Mouse (Mus musculus): ENCODE data around the gene Hdac8. TPM values are rescaled to one million over a fixed set of nuclear protein-coding genes. Genes with fewer than 3 reads are reported as not detected.

Gene Hdac8
- polyA plus RNA-seq, 2 experiments = 0.43 to 2.3 TPM

- Histone ChIP-seq H3K27me3 (ENCODE audit: control insufficient read depth, insufficient read depth, low read length) (no peaks in the 10 kb centered on the region), H3K9ac (replicated peaks) (no peak overlapping the region), H3K4me3 (ENCODE audit: insufficient read depth in 1 of 2, low read depth in 2 of 2, low read length in 2 of 2) (no peak overlapping the region), H3K4me2 (ENCODE audit: low read depth) (no peak overlapping the region), H3K27ac (no peak overlapping the region), H3K9me3 (ENCODE audit: control insufficient read depth, low read length) (no peaks in the 10 kb centered on the region), H3K4me1 (replicated peaks; ENCODE audit: control insufficient read depth in 2 of 2, insufficient read depth in 2 of 2, low read length in 1 of 2) (no peaks in the 10 kb centered on the region), H3K36me3 (replicated peaks; ENCODE audit: control insufficient read depth, insufficient read depth, low read depth) (no peaks in the 10 kb centered on the region)
- 60% methylated on average over 3 of the region's 3 CpGs for WGBS (ENCODE audit: insufficient replicate concordance)
- TF ChIP-seq EP300 (IDR thresholded peaks at IDR 0.05; ENCODE audit: low read depth) (no peak), CTCF (IDR thresholded peaks at IDR 0.05; ENCODE audit: low read depth) (no peak)
- ATAC-seq (ENCODE audit: insufficient read depth) (no peak), DNase-seq (ENCODE audit: low read depth in 3 of 3, low spot score in 3 of 3) (no peak)
Observed at GRCm38 (mm10) chrX:102284889-102285288, 220.3 kb downstream of the Hdac8 start.

- H3K4me2 ChIP-seq (ENCODE audit: low read depth) = no peak overlapping the region
- H3K27ac ChIP-seq = no peak overlapping the region
- no peaks in the 10 kb centered on the region for H3K36me3 ChIP-seq (replicated peaks; ENCODE audit: control insufficient read depth, insufficient read depth, low read depth)
- no peak overlapping the region for H3K4me3 ChIP-seq (ENCODE audit: insufficient read depth in 1 of 2, low read depth in 2 of 2, low read length in 2 of 2)
- H3K9me3 ChIP-seq (ENCODE audit: control insufficient read depth, low read length) = no peaks in the 10 kb centered on the region
- WGBS (ENCODE audit: insufficient replicate concordance) = 75% methylated on average over 14 of the region's 14 CpGs
- TF ChIP-seq EP300 (IDR thresholded peaks at IDR 0.05; ENCODE audit: low read depth) = no peak
- no peak for TF ChIP-seq CTCF (IDR thresholded peaks at IDR 0.05; ENCODE audit: low read depth)
- no peaks in the 10 kb centered on the region for H3K27me3 ChIP-seq (ENCODE audit: control insufficient read depth, insufficient read depth, low read length)
- H3K4me1 ChIP-seq (replicated peaks; ENCODE audit: control insufficient read depth in 2 of 2, insufficient read depth in 2 of 2, low read length in 1 of 2) = peaks cover 0 to 1% of the 10 kb centered on the region in 2 experiments; a peak in 1 of 4 replicates
- ATAC-seq (ENCODE audit: insufficient read depth) (no peak), DNase-seq (ENCODE audit: low read depth in 3 of 3, low spot score in 3 of 3) (no peak)
- H3K9ac ChIP-seq (replicated peaks) = no peak overlapping the region
Observed at GRCm38 (mm10) chrX:102262620-102263345, 242.4 kb downstream of the Hdac8 start.

GRCm38 (mm10) chrX:102259772-102260171, 245.4 kb downstream of the Hdac8 start:
- Histone ChIP-seq H3K27me3 (ENCODE audit: control insufficient read depth, insufficient read depth, low read length) (no peaks in the 10 kb centered on the region), H3K4me2 (ENCODE audit: low read depth) (no peak overlapping the region), H3K36me3 (replicated peaks; ENCODE audit: control insufficient read depth, insufficient read depth, low read depth) (no peaks in the 10 kb centered on the region), H3K27ac (no peak overlapping the region), H3K4me3 (ENCODE audit: insufficient read depth in 1 of 2, low read depth in 2 of 2, low read length in 2 of 2) (no peak overlapping the region), H3K9me3 (ENCODE audit: control insufficient read depth, low read length) (no peaks in the 10 kb centered on the region), H3K4me1 (replicated peaks; ENCODE audit: control insufficient read depth in 2 of 2, insufficient read depth in 2 of 2, low read length in 1 of 2) (no peaks in the 10 kb centered on the region), H3K9ac (replicated peaks) (no peak overlapping the region)
- DNase-seq (ENCODE audit: low read depth in 3 of 3, low spot score in 3 of 3) (no peak), ATAC-seq (ENCODE audit: insufficient read depth) (no peak)
- WGBS (ENCODE audit: insufficient replicate concordance) = 82% methylated on average over 4 of the region's 4 CpGs
- TF ChIP-seq EP300 (IDR thresholded peaks at IDR 0.05; ENCODE audit: low read depth) (no peak), CTCF (IDR thresholded peaks at IDR 0.05; ENCODE audit: low read depth) (no peak)

GRCm38 (mm10) chrX:102253892-102254291, 251.3 kb downstream of the Hdac8 start:
- WGBS (ENCODE audit: insufficient replicate concordance) = 11% methylated on average over 7 of the region's 7 CpGs
- peaks cover 51% of the 10 kb centered on the region for H3K27me3 ChIP-seq (ENCODE audit: control insufficient read depth, insufficient read depth, low read length)

GRCm38 (mm10) chrX:102251937-102252860, 253.0 kb downstream of the Hdac8 start, which contains the start of gene Cited1:
Gene Cited1 (minus strand): TSS chrX:102252181.
- Histone ChIP-seq H3K27me3 (ENCODE audit: control insufficient read depth, insufficient read depth, low read length) (peaks cover 55% of the 10 kb centered on the region), H3K27ac (no peak within 1 kb of the TSS), H3K9ac (replicated peaks) (no peak within 1 kb of the TSS), H3K4me3 (ENCODE audit: insufficient read depth in 1 of 2, low read depth in 2 of 2, low read length in 2 of 2) (peak within 1 kb of the TSS; percentile 30 to 40), H3K4me2 (ENCODE audit: low read depth) (peak within 1 kb of the TSS; percentile 42), H3K36me3 (replicated peaks; ENCODE audit: control insufficient read depth, insufficient read depth, low read depth) (no peaks in the 10 kb centered on the region), H3K9me3 (ENCODE audit: control insufficient read depth, low read length) (no peaks in the 10 kb centered on the region), H3K4me1 (replicated peaks; ENCODE audit: control insufficient read depth in 2 of 2, insufficient read depth in 2 of 2, low read length in 1 of 2) (no peaks in the 10 kb centered on the region)
- DNase-seq (ENCODE audit: low read depth in 3 of 3, low spot score in 3 of 3) = peak in 2 of 3 experiments; percentile 10 to 17
- peak; percentile 80 for ATAC-seq (ENCODE audit: insufficient read depth)
- 15% methylated on average over 44 of the region's 44 CpGs for WGBS (ENCODE audit: insufficient replicate concordance)
- no peak for TF ChIP-seq EP300 (IDR thresholded peaks at IDR 0.05; ENCODE audit: low read depth)

More at GRCm38 (mm10) chrX:102253892-102254291, 251.3 kb downstream of the Hdac8 start:
- no peak overlapping the region for H3K4me2 ChIP-seq (ENCODE audit: low read depth)
- no peaks in the 10 kb centered on the region for H3K36me3 ChIP-seq (replicated peaks; ENCODE audit: control insufficient read depth, insufficient read depth, low read depth)
- H3K27ac ChIP-seq = no peak overlapping the region
- H3K4me3 ChIP-seq (ENCODE audit: insufficient read depth in 1 of 2, low read depth in 2 of 2, low read length in 2 of 2) = no peak overlapping the region
- H3K9me3 ChIP-seq (ENCODE audit: control insufficient read depth, low read length) = no peaks in the 10 kb centered on the region
- no peak for TF ChIP-seq CTCF (IDR thresholded peaks at IDR 0.05; ENCODE audit: low read depth)
- TF ChIP-seq EP300 (IDR thresholded peaks at IDR 0.05; ENCODE audit: low read depth) = no peak
- H3K4me1 ChIP-seq (replicated peaks; ENCODE audit: control insufficient read depth in 2 of 2, insufficient read depth in 2 of 2, low read length in 1 of 2) = no peaks in the 10 kb centered on the region
- H3K9ac ChIP-seq (replicated peaks) = no peak overlapping the region
- no peak for DNase-seq (ENCODE audit: low read depth in 3 of 3, low spot score in 3 of 3)
- ATAC-seq (ENCODE audit: insufficient read depth) = no peak
